Comparison of ENCODE assay signal across 10 mouse cellular contexts in the genomic region with DNA sequence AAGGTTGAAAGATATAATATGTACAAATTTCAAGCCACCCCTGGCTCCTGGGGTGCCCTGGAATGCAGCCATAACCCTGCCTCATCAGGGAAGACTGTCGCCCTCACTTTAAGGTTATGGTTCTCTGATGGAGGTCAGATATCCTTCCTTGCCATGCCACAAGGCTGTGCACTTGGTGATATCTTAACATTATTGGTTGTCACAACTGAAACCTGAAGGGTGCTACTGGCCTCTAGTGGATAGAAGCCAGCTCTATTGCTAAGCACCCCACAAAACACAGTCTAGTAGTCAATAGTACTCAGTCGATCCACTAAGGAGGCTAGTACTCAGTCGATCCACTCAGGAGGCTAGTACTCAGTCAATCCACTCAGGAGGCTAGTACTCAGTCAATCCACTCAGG.
A peak's percentile ranks its signal among the peaks of the same experiment; 100 is the strongest.
DNase-seq lines count a peak whose midpoint lies in the region; ATAC-seq and TF ChIP-seq lines count a peak whose summit lies in the region.
"Had no signal": no experiment of that assay in that cellular context is flagged by ENCODE, and none has a peak within 500 bp of the region (broad histone marks: within the 10 kb centered on the region; RNA-seq: fewer than 3 reads in every experiment).

No protein-coding gene starts in this region.

- H3K9me3 ChIP-seq in hindbrain, postnatal 0 days (ENCODE audit: low read length), result no peaks in the 10 kb centered on the region
- H3K9me3 ChIP-seq in hindbrain, embryonic 12.5 days (replicated peaks), result 0 out of 2 replicates have a peak, but pooled peaks cover 3% of the 10 kb centered on the region
- H3K9me3 ChIP-seq in midbrain, embryonic 14.5 days (ENCODE audit: control insufficient read depth, low read length), result no peaks in the 10 kb centered on the region
- H3K9me3 ChIP-seq in midbrain, embryonic 11.5 days (ENCODE audit: control insufficient read depth, low read length), result no peaks in the 10 kb centered on the region
- H3K9me3 ChIP-seq: liver, embryonic 15.5 days had no signal

- no peaks in the 10 kb centered on the region for H3K4me1 ChIP-seq in hindbrain, postnatal 0 days (ENCODE audit: insufficient read depth, low read length)
- H3K4me1 ChIP-seq in hindbrain, embryonic 12.5 days, result no peaks in the 10 kb centered on the region
- no peaks in the 10 kb centered on the region for H3K4me1 ChIP-seq in midbrain, embryonic 14.5 days (ENCODE audit: control insufficient read depth, insufficient read depth, low read length)
- H3K4me1 ChIP-seq in midbrain, embryonic 11.5 days (ENCODE audit: control insufficient read depth, insufficient read depth, low read length), result no peaks in the 10 kb centered on the region
- H3K4me1 ChIP-seq: liver, embryonic 15.5 days had no signal

- peak; percentile 79 for TF ChIP-seq CTCF in hindbrain, postnatal 0 days (IDR thresholded peaks at IDR 0.05; ENCODE audit: low read depth)

- no peak for DNase-seq in cerebellum, adult 9-11 months
- peak; percentile 74 for DNase-seq in hindbrain, postnatal 0 days (ENCODE audit: low spot score)
- peak; percentile 68 for DNase-seq in midbrain, embryonic 14.5 days
- no peak for DNase-seq in midbrain, embryonic 11.5 days (ENCODE audit: low spot score, missing footprints)
- DNase-seq in ovary, postnatal 36 days (ENCODE audit: low spot score), result no peak
- no peak for DNase-seq in spleen, postnatal 36 days (ENCODE audit: low spot score in 2 of 2)
- DNase-seq: kidney, postnatal 25 days had no signal

- H3K27me3 ChIP-seq in hindbrain, postnatal 0 days (ENCODE audit: insufficient read depth, low read length), result no peaks in the 10 kb centered on the region
- no peaks in the 10 kb centered on the region for H3K27me3 ChIP-seq in hindbrain, embryonic 12.5 days
- H3K27me3 ChIP-seq in midbrain, embryonic 14.5 days (ENCODE audit: control insufficient read depth, insufficient read depth, low read length), result no peaks in the 10 kb centered on the region
- H3K27me3 ChIP-seq in midbrain, embryonic 11.5 days (ENCODE audit: control insufficient read depth, insufficient read depth, low read length), result no peaks in the 10 kb centered on the region
- H3K27me3 ChIP-seq: liver, embryonic 15.5 days had no signal

- no peak overlapping the region for H3K27ac ChIP-seq in hindbrain, postnatal 0 days
- H3K27ac ChIP-seq in hindbrain, embryonic 12.5 days, result no peak overlapping the region
- no peak overlapping the region for H3K27ac ChIP-seq in midbrain, embryonic 14.5 days (replicated peaks; ENCODE audit: low read depth, low read length)
- H3K27ac ChIP-seq in midbrain, embryonic 11.5 days (ENCODE audit: low read depth, low read length), result no peak overlapping the region
- H3K27ac ChIP-seq: liver, embryonic 15.5 days had no signal

- H3K4me2 ChIP-seq in hindbrain, postnatal 0 days (ENCODE audit: low read depth, low read length), result no peak overlapping the region
- H3K4me2 ChIP-seq in hindbrain, embryonic 12.5 days (replicated peaks), result no peak overlapping the region
- no peak overlapping the region for H3K4me2 ChIP-seq in midbrain, embryonic 14.5 days (ENCODE audit: low read length)
- no peak overlapping the region for H3K4me2 ChIP-seq in midbrain, embryonic 11.5 days
- H3K4me2 ChIP-seq: liver, embryonic 15.5 days had no signal

- H3K4me3 ChIP-seq in hindbrain, postnatal 0 days (ENCODE audit: low read length), result no peak overlapping the region
- H3K4me3 ChIP-seq in hindbrain, embryonic 12.5 days, result no peak overlapping the region
- no peak overlapping the region for H3K4me3 ChIP-seq in midbrain, embryonic 14.5 days (replicated peaks; ENCODE audit: low read depth, low read length)
- no peak overlapping the region for H3K4me3 ChIP-seq in midbrain, embryonic 11.5 days (ENCODE audit: low read depth, low read length)
- H3K4me3 ChIP-seq: liver, embryonic 15.5 days had no signal

- H3K36me3 ChIP-seq in hindbrain, postnatal 0 days (ENCODE audit: insufficient read depth, low read length), result no peaks in the 10 kb centered on the region
- no peaks in the 10 kb centered on the region for H3K36me3 ChIP-seq in hindbrain, embryonic 12.5 days
- H3K36me3 ChIP-seq in midbrain, embryonic 14.5 days (ENCODE audit: control insufficient read depth, insufficient read depth, low read length), result no peaks in the 10 kb centered on the region
- H3K36me3 ChIP-seq in midbrain, embryonic 11.5 days (ENCODE audit: control insufficient read depth, insufficient read depth, low read length), result no peaks in the 10 kb centered on the region
- H3K36me3 ChIP-seq: liver, embryonic 15.5 days had no signal

- no peak overlapping the region for H3K9ac ChIP-seq in hindbrain, postnatal 0 days (replicated peaks; ENCODE audit: low read length)
- no peak overlapping the region for H3K9ac ChIP-seq in hindbrain, embryonic 12.5 days
- no peak overlapping the region for H3K9ac ChIP-seq in midbrain, embryonic 14.5 days (replicated peaks; ENCODE audit: low read length)
- no peak overlapping the region for H3K9ac ChIP-seq in midbrain, embryonic 11.5 days (ENCODE audit: low read length)
- H3K9ac ChIP-seq: liver, embryonic 15.5 days had no signal

- peak; percentile 70 for ATAC-seq in cerebellum, adult (ENCODE audit: insufficient number of reproducible peaks, low FRiP score, low TSS enrichment)
- peak; percentile 56; the same call in 1 of the 2 replicates for ATAC-seq in hindbrain, postnatal 0 days
- ATAC-seq in hindbrain, embryonic 12.5 days (ENCODE audit: low FRiP score), result no peak
- ATAC-seq in midbrain, embryonic 14.5 days (ENCODE audit: low FRiP score, low TSS enrichment), result no peak
- ATAC-seq in midbrain, embryonic 11.5 days (ENCODE audit: low FRiP score), result no peak

- 69% methylated on average over 3 of the region's 3 CpGs for WGBS in hindbrain, postnatal 0 days
- WGBS in hindbrain, embryonic 12.5 days, result 81% methylated on average over 3 of the region's 3 CpGs
- 77% methylated on average over 3 of the region's 3 CpGs for WGBS in midbrain, embryonic 14.5 days
- 78% methylated on average over 3 of the region's 3 CpGs for WGBS in midbrain, embryonic 11.5 days

Comparison
In these comparisons a context has a peak if more than half of its experiments do, and no peak if none do; other contexts are left out.
1. ATAC-seq: peak in cerebellum, adult (single experiment) and hindbrain, postnatal 0 days (single experiment); none in hindbrain, embryonic 12.5 days (single experiment), midbrain, embryonic 14.5 days (single experiment) and midbrain, embryonic 11.5 days (single experiment).
2. DNase-seq: peak in hindbrain, postnatal 0 days (single experiment) and midbrain, embryonic 14.5 days (single experiment); none in cerebellum, adult 9-11 months (single experiment), midbrain, embryonic 11.5 days (single experiment), ovary, postnatal 36 days (single experiment) and spleen, postnatal 36 days (0 of 2).